Mouse (Mus musculus) G1E (cell line): ENCODE results near the gene Prkag1. TPM values are rescaled to one million over a fixed set of nuclear protein-coding genes. Genes with fewer than 3 reads are reported as not detected.

ENCODE experiments used
- ATAC-seq: 2 replicates; pipeline ENCODE4 v1.8.0; 2016; ENCODE audit warnings: mild to moderate bottlenecking; ENCODE audit not compliant: insufficient number of reproducible peaks, poor library complexity, low FRiP score, severe bottlenecking; ENCODE audit errors: extremely low read depth
- DNase-seq: peaks from one replicate; pipeline ENCODE4 v3.0.0; 2012; ENCODE audit warnings: low spot score
- H3K27me3 ChIP-seq: 2 replicates; pipeline ENCODE4 v1.6.1; 2012; ENCODE audit warnings: mild to moderate bottlenecking, low read length, inconsistent platforms; ENCODE audit not compliant: insufficient read depth
- H3K36me3 ChIP-seq: replicated peaks from 2 replicates; pipeline ENCODE3; 2012; ENCODE audit warnings: mild to moderate bottlenecking, inconsistent platforms
- H3K4me1 ChIP-seq: 2 replicates; pipeline ENCODE4 v1.6.1; 2012; ENCODE audit warnings: low read depth, low read length, inconsistent platforms, mixed read lengths; ENCODE audit not compliant: insufficient read depth
- H3K4me3 ChIP-seq: 2 replicates; pipeline ENCODE4 v1.5.1; 2012; ENCODE audit warnings: low read depth, mild to moderate bottlenecking, inconsistent platforms, low read length, moderate library complexity, mixed read lengths
- H3K9me3 ChIP-seq: replicated peaks from 2 replicates; pipeline ENCODE4 v1.6.1; 2012; ENCODE audit warnings: inconsistent platforms
- CTCF ChIP-seq: IDR thresholded peaks from 2 replicates; pipeline ENCODE4 v1.5.1; 2012; ENCODE audit warnings: low read depth, low read length, inconsistent platforms, mixed read lengths
- GATA1 ChIP-seq: IDR thresholded peaks from 2 replicates; pipeline ENCODE4 v1.6.1; 2012; ENCODE audit warnings: borderline replicate concordance, low read length, inconsistent platforms, mixed read lengths
- GATA2 ChIP-seq: IDR thresholded peaks from 2 replicates; pipeline ENCODE4 v1.6.1; 2012; ENCODE audit warnings: low read depth, low read length, inconsistent platforms, borderline replicate concordance
- POLR2AphosphoS5 ChIP-seq: IDR thresholded peaks from 2 replicates; pipeline ENCODE4 v1.6.1; 2012; ENCODE audit warnings: low read depth, low read length, inconsistent platforms; ENCODE audit not compliant: insufficient replicate concordance
- TAL1 ChIP-seq: conservative IDR thresholded peaks from 2 replicates; pipeline ENCODE4 v1.6.1; 2012; ENCODE audit warnings: low read depth, low read length, inconsistent platforms, mixed read lengths
- polyA plus RNA-seq: library from polyadenylated mRNA; stranded (reverse); fragments of >175 nt; gene quantifications from 2 replicates; pipeline ENCODE4 v1.2.3, GENCODE M21; 2012
- total RNA-seq, 2 experiments: library from RNA; stranded (forward) in 1 of 2; stranded (reverse) in 1 of 2; fragments of 200-1000 nt in 1 of 2; fragments of >200 nt in 1 of 2; fragmentation: Nextera tagmentation in 1 of 2; gene quantifications; 2 replicates each; pipeline ENCODE4 v1.2.3; 2014 to 2017

Prkag1 gene
- total and polyA plus RNA-seq, 3 experiments, result 62.8 to 150 (median 106) TPM

GRCm38 (mm10) chr15:98809390-98809789, 21.9 kb downstream of the Prkag1 start, which contains the start of gene Ddn:
Gene Ddn, minus strand, starts transcription at chr15:98809490.
- Histone ChIP-seq H3K27me3 (peaks cover 52% of the 10 kb centered on the region), H3K9me3 (peaks cover 5% of the 10 kb centered on the region; the same call in 1 of the 2 replicates), H3K36me3 (peaks cover 51% of the 10 kb centered on the region), H3K4me3 (no peak within 1 kb of the TSS; the same call in 1 of the 2 replicates), H3K4me1 (peaks cover 52% of the 10 kb centered on the region)
- no peak for TF ChIP-seq GATA2
- no peak for TF ChIP-seq TAL1
- no peak for TF ChIP-seq GATA1
- no peak for TF ChIP-seq CTCF
- no peak for TF ChIP-seq POLR2AphosphoS5
- DNase-seq, result no peak
- no peak for ATAC-seq

- Histone ChIP-seq H3K36me3 (peaks cover 44% of the 10 kb centered on the region), H3K4me3 (no peak overlapping the region), H3K27me3 (peaks cover 59% of the 10 kb centered on the region), H3K4me1 (peaks cover 58% of the 10 kb centered on the region), H3K9me3 (peaks cover 5% of the 10 kb centered on the region; the same call in 1 of the 2 replicates)
- ATAC-seq, result no peak
- TF ChIP-seq POLR2AphosphoS5 (no peak), CTCF (no peak), GATA1 (no peak), TAL1 (no peak), GATA2 (no peak)
- DNase-seq, result no peak
Measured at GRCm38 (mm10) chr15:98808651-98809134, 22.6 kb downstream of the Prkag1 start.

GRCm38 (mm10) chr15:98807895-98808650, 23.2 kb downstream of the Prkag1 start:
- ATAC-seq (no peak), DNase-seq (no peak)
- Histone ChIP-seq H3K9me3 (peaks cover 5% of the 10 kb centered on the region; the same call in 1 of the 2 replicates), H3K4me1 (peaks cover 54% of the 10 kb centered on the region), H3K36me3 (peaks cover 37% of the 10 kb centered on the region), H3K4me3 (peak overlapping the region; percentile 65; the same call in 1 of the 2 replicates), H3K27me3 (peaks cover 65% of the 10 kb centered on the region)
- TF ChIP-seq TAL1 (no peak), CTCF (no peak), POLR2AphosphoS5 (no peak), GATA2 (no peak), GATA1 (no peak)

GRCm38 (mm10) chr15:98806809-98807770, 24.2 kb downstream of the Prkag1 start:
- peak overlapping the region; percentile 65; the same call in 1 of the 2 replicates for H3K4me3 ChIP-seq
- peaks cover 74% of the 10 kb centered on the region for H3K27me3 ChIP-seq
- peaks cover 28% of the 10 kb centered on the region for H3K36me3 ChIP-seq
- H3K4me1 ChIP-seq, result peaks cover 49% of the 10 kb centered on the region
- no peak for ATAC-seq
- peaks cover 5% of the 10 kb centered on the region; the same call in 1 of the 2 replicates for H3K9me3 ChIP-seq
- peak; percentile 50 for DNase-seq
- TF ChIP-seq GATA2, result no peak
- no peak for TF ChIP-seq GATA1
- no peak for TF ChIP-seq POLR2AphosphoS5
- no peak for TF ChIP-seq TAL1
- no peak for TF ChIP-seq CTCF

- no peak for ATAC-seq
- peak overlapping the region; percentile 65; the same call in 1 of the 2 replicates for H3K4me3 ChIP-seq
Measured at GRCm38 (mm10) chr15:98806071-98806808, 25.1 kb downstream of the Prkag1 start.

More at GRCm38 (mm10) chr15:98806071-98806808, 25.1 kb downstream of the Prkag1 start:
- Histone ChIP-seq H3K4me1 (peaks cover 49% of the 10 kb centered on the region), H3K27me3 (peaks cover 82% of the 10 kb centered on the region), H3K36me3 (peaks cover 21% of the 10 kb centered on the region), H3K9me3 (peaks cover 5% of the 10 kb centered on the region; the same call in 1 of the 2 replicates)
- TF ChIP-seq TAL1 (no peak), CTCF (no peak), GATA1 (no peak), POLR2AphosphoS5 (no peak), GATA2 (no peak)
- no peak for DNase-seq
